Comparison of ENCODE assay signal across 8 mouse cellular contexts in genomic region chr4:140905426-140905871, GRCm38 (mm10). TPM values are rescaled to one million over a fixed set of nuclear protein-coding genes. Genes with fewer than 3 reads are reported as not detected.
DNase-seq lines count a peak whose midpoint lies in the region; ATAC-seq and TF ChIP-seq lines count a peak whose summit lies in the region.

No protein-coding gene starts in this region.

- H3K27ac ChIP-seq in heart, embryonic 14.5 days (replicated peaks in 1 of 2; ENCODE audit: control insufficient read depth in 1 of 2, insufficient read depth in 1 of 2, low read depth in 2 of 2, low read length in 2 of 2): no peak overlapping the region
- no peak overlapping the region for H3K27ac ChIP-seq in MEL (ENCODE audit: control insufficient read depth, low read depth, low read length)
- no peak overlapping the region for H3K27ac ChIP-seq in hindbrain, embryonic 10.5 days
- no peak overlapping the region for H3K27ac ChIP-seq in lung, postnatal 0 days (ENCODE audit: low read length)
- no peak overlapping the region for H3K27ac ChIP-seq in stomach, embryonic 14.5 days (ENCODE audit: low read length)

- no peak; the same call in 1 of the 2 replicates for TF ChIP-seq RAD21 in MEL (IDR thresholded peaks at IDR 0.05; ENCODE audit: low read depth, low read length)

- H3K79me2 ChIP-seq in MEL (ENCODE audit: control insufficient read depth, insufficient read depth, low read length, poor library complexity): no peaks in the 10 kb centered on the region

- H3K36me3 ChIP-seq in heart, embryonic 14.5 days (ENCODE audit: control insufficient read depth, insufficient read depth, low read length): no peaks in the 10 kb centered on the region
- H3K36me3 ChIP-seq in MEL (ENCODE audit: control insufficient read depth in 1 of 2, insufficient read depth in 2 of 2, low read length in 2 of 2): no peaks in the 10 kb centered on the region
- H3K36me3 ChIP-seq in hindbrain, embryonic 10.5 days: no peaks in the 10 kb centered on the region
- H3K36me3 ChIP-seq in lung, postnatal 0 days (ENCODE audit: insufficient read depth, low read length): no peaks in the 10 kb centered on the region
- H3K36me3 ChIP-seq in stomach, embryonic 14.5 days (ENCODE audit: control insufficient read depth, insufficient read depth, low read length): no peaks in the 10 kb centered on the region

- peak overlapping the region; percentile 76 for H3K4me2 ChIP-seq in heart, embryonic 14.5 days (ENCODE audit: low read length)
- H3K4me2 ChIP-seq in lung, postnatal 0 days (replicated peaks; ENCODE audit: low read depth, low read length): peak overlapping the region; percentile 55
- peak overlapping the region; percentile 46 for H3K4me2 ChIP-seq in stomach, embryonic 14.5 days (replicated peaks; ENCODE audit: low read depth, low read length)

- WGBS in heart, embryonic 14.5 days: 21% methylated on average over 11 of the region's 11 CpGs
- WGBS in hindbrain, embryonic 10.5 days: 20% methylated on average over 11 of the region's 11 CpGs
- WGBS in lung, postnatal 0 days: 17% methylated on average over 11 of the region's 11 CpGs
- 15% methylated on average over 11 of the region's 11 CpGs for WGBS in stomach, embryonic 14.5 days

- H3K4me1 ChIP-seq in heart, embryonic 14.5 days (ENCODE audit: control insufficient read depth in 2 of 2, insufficient read depth in 2 of 2, low read length in 2 of 2): peaks cover 10 to 12% of the 10 kb centered on the region in 2 experiments
- peaks cover 7 to 12% of the 10 kb centered on the region in 2 experiments for H3K4me1 ChIP-seq in MEL (ENCODE audit: control insufficient read depth in 1 of 2, insufficient read depth in 2 of 2, low read length in 2 of 2)
- H3K4me1 ChIP-seq in hindbrain, embryonic 10.5 days (replicated peaks): peaks cover 35% of the 10 kb centered on the region
- H3K4me1 ChIP-seq in lung, postnatal 0 days (ENCODE audit: insufficient read depth, low read depth, low read length): no peaks in the 10 kb centered on the region
- no peaks in the 10 kb centered on the region; the same call in 1 of the 2 replicates for H3K4me1 ChIP-seq in stomach, embryonic 14.5 days (ENCODE audit: control insufficient read depth, insufficient read depth, low read length)

- H3K4me3 ChIP-seq in heart, embryonic 14.5 days (ENCODE audit: control insufficient read depth in 1 of 2, insufficient read depth in 1 of 2, low read depth in 1 of 2, low read length in 2 of 2): peak overlapping the region in 1 of 2 experiments; percentile 41; a peak in 1 of 4 replicates
- H3K4me3 ChIP-seq in MEL (ENCODE audit: control insufficient read depth in 1 of 2, insufficient read depth in 1 of 2, low read depth in 2 of 2, low read length in 2 of 2): peak overlapping the region; percentile 65 to 94
- peak overlapping the region; percentile 52 for H3K4me3 ChIP-seq in hindbrain, embryonic 10.5 days
- H3K4me3 ChIP-seq in lung, postnatal 0 days (ENCODE audit: low read depth, low read length): peak overlapping the region; percentile 24; the same call in 1 of the 2 replicates
- H3K4me3 ChIP-seq in stomach, embryonic 14.5 days (ENCODE audit: low read depth, low read length): peak overlapping the region; percentile 27

- peak overlapping the region; percentile 42; the same call in 1 of the 2 replicates for H3K9ac ChIP-seq in heart, embryonic 14.5 days (ENCODE audit: low read length)
- peak overlapping the region; percentile 52 for H3K9ac ChIP-seq in MEL (ENCODE audit: control insufficient read depth, low read depth, low read length, poor library complexity, severe bottlenecking)
- no peak overlapping the region for H3K9ac ChIP-seq in lung, postnatal 0 days (replicated peaks; ENCODE audit: low read depth)
- no peak overlapping the region for H3K9ac ChIP-seq in stomach, embryonic 14.5 days (replicated peaks; ENCODE audit: low read depth, low read length)

- peak in 2 of 3 experiments; percentile 3 to 15; a peak in 1 of 6 replicates for TF ChIP-seq CTCF in MEL (IDR thresholded peaks at IDR 0.05 in 2 of 3, conservative IDR thresholded peaks at IDR 0.05 in 1 of 3; ENCODE audit: control insufficient read depth in 1 of 3, insufficient read depth in 1 of 3, low read depth in 2 of 3, low read length in 3 of 3, poor library complexity in 1 of 3, severe bottlenecking in 1 of 3)
- TF ChIP-seq CTCF in lung, postnatal 0 days (IDR thresholded peaks at IDR 0.05): no peak

- no peak for TF ChIP-seq EP300 in MEL (IDR thresholded peaks at IDR 0.05; ENCODE audit: low read depth in 1 of 2, low read length in 2 of 2)
- TF ChIP-seq EP300 in lung, postnatal 0 days (IDR thresholded peaks at IDR 0.05): no peak

- no peaks in the 10 kb centered on the region for H3K9me3 ChIP-seq in heart, embryonic 14.5 days (ENCODE audit: control insufficient read depth, low read length)
- no peaks in the 10 kb centered on the region for H3K9me3 ChIP-seq in MEL (replicated peaks; ENCODE audit: insufficient read depth, low read length)
- H3K9me3 ChIP-seq in hindbrain, embryonic 10.5 days: no peaks in the 10 kb centered on the region
- H3K9me3 ChIP-seq in lung, postnatal 0 days (ENCODE audit: low read length): no peaks in the 10 kb centered on the region
- H3K9me3 ChIP-seq in stomach, embryonic 14.5 days (ENCODE audit: control insufficient read depth, low read depth, low read length): no peaks in the 10 kb centered on the region

- no peak for TF ChIP-seq POLR2A in MEL (IDR thresholded peaks at IDR 0.05; ENCODE audit: control insufficient read depth in 1 of 2, insufficient read depth in 1 of 2, low read depth in 1 of 2, low read length in 2 of 2, poor library complexity in 1 of 2)

- no peak for DNase-seq in heart, postnatal 4 days
- DNase-seq in MEL (ENCODE audit: low read depth, low spot score): peak; percentile 63
- DNase-seq in hindbrain, embryonic 10.5 days (ENCODE audit: low spot score): no peak
- peak; percentile 17 for DNase-seq in lung, postnatal 0 days (ENCODE audit: low spot score)
- DNase-seq in adrenal gland, postnatal 10 days: no peak
- no peak for DNase-seq in urinary bladder, postnatal 14 days (ENCODE audit: low spot score)

- ATAC-seq in heart, embryonic 14.5 days (ENCODE audit: insufficient number of reproducible peaks, insufficient read depth, low FRiP score, low read depth): no peak
- ATAC-seq in lung, postnatal 0 days: no peak
- ATAC-seq in stomach, embryonic 14.5 days (ENCODE audit: insufficient number of reproducible peaks, insufficient read depth, low FRiP score, low read depth): no peak

- peaks cover 42% of the 10 kb centered on the region for H3K27me3 ChIP-seq in heart, embryonic 14.5 days (ENCODE audit: control insufficient read depth, insufficient read depth, low read length)
- H3K27me3 ChIP-seq in MEL (ENCODE audit: control insufficient read depth in 1 of 2, insufficient read depth in 2 of 2, low read length in 2 of 2): peaks cover 0 to 2% of the 10 kb centered on the region in 2 experiments; a peak in 1 of 4 replicates
- peaks cover 66% of the 10 kb centered on the region for H3K27me3 ChIP-seq in hindbrain, embryonic 10.5 days (ENCODE audit: insufficient read depth, poor library complexity, severe bottlenecking)
- 0 out of 2 replicates have a peak, but pooled peaks cover 9% of the 10 kb centered on the region for H3K27me3 ChIP-seq in lung, postnatal 0 days (replicated peaks; ENCODE audit: insufficient read depth, low read length)
- 0 out of 2 replicates have a peak, but pooled peaks cover 4% of the 10 kb centered on the region for H3K27me3 ChIP-seq in stomach, embryonic 14.5 days (ENCODE audit: control insufficient read depth, insufficient read depth, low read length)

TF ChIP-seq in MEL, 35 proteins besides CTCF, POLR2A, EP300 and RAD21 (continues in another document):
- no peak for TF ChIP-seq JUND (IDR thresholded peaks at IDR 0.05; ENCODE audit: low read depth, low read length)
- TF ChIP-seq SMC3 (IDR thresholded peaks at IDR 0.05; ENCODE audit: low read depth, low read length): peak; percentile 18
- peak; percentile 65; the same call in 1 of the 2 replicates for TF ChIP-seq MAZ (IDR thresholded peaks at IDR 0.05; ENCODE audit: low read depth, low read length)
- no peak for TF ChIP-seq MEF2A (IDR thresholded peaks at IDR 0.05; ENCODE audit: extremely low read depth, insufficient replicate concordance, low read depth, low read length, poor library complexity, severe bottlenecking)

RNA-seq across cellular contexts. Expression of gene Padi2, which starts 0.7 kb away (rescaled TPM):
- polyA plus RNA-seq in heart, embryonic 14.5 days (2014; fragmentation: Nextera tagmentation; extraction: Ambion mirVana): 0.89 and 1.2 TPM in 2 replicates
- total RNA-seq in heart, postnatal 4 days (2021): under 1 TPM; 0.60 to 0.83 TPM
- 0.07 and 0.27 TPM in 2 replicates for total RNA-seq in MEL (2012; rRNA removed)
- polyA plus RNA-seq in MEL (2012; ENCODE audit: insufficient read depth in 1 of 2, insufficient read length in 2 of 2, low read depth in 1 of 2, low replicate concordance in 2 of 2, missing spikeins in 1 of 2): under 1 TPM in 1 of 2 experiments, not detected in 1; 0.07 TPM
- polyA plus RNA-seq in hindbrain, embryonic 10.5 days (2016; fragmentation: Nextera tagmentation; extraction: Ambion mirVana): 1.4 and 3.8 TPM in 2 replicates
- polyA plus RNA-seq in lung, postnatal 0 days (2015; fragmentation: Nextera tagmentation; extraction: Ambion mirVana): 0.63 and 0.94 TPM in 2 replicates
- 0.88 and 1.5 TPM in 2 replicates for polyA plus RNA-seq in stomach, embryonic 14.5 days (2014; fragmentation: Nextera tagmentation; extraction: Ambion mirVana)
- 1 to 10 TPM; 2.4 to 5.5 TPM for total RNA-seq in adrenal gland, postnatal 10 days (2021)

RNA-seq across cellular contexts. Expression of gene Sdhb, which starts 55.6 kb away (rescaled TPM):
- polyA plus RNA-seq in heart, embryonic 14.5 days (2014; fragmentation: Nextera tagmentation; extraction: Ambion mirVana): 1,003 and 1,015 TPM in 2 replicates
- 100 to 1,000 TPM; 633 to 638 TPM for total RNA-seq in heart, postnatal 4 days (2021)
- total RNA-seq in MEL (2012; rRNA removed): 271 and 292 TPM in 2 replicates
- 100 to 1,000 TPM; 342 to 414 TPM for polyA plus RNA-seq in MEL (2012; ENCODE audit: insufficient read depth in 1 of 2, insufficient read length in 2 of 2, low read depth in 1 of 2, low replicate concordance in 2 of 2, missing spikeins in 1 of 2)
- 412 and 491 TPM in 2 replicates for polyA plus RNA-seq in hindbrain, embryonic 10.5 days (2016; fragmentation: Nextera tagmentation; extraction: Ambion mirVana)
- polyA plus RNA-seq in lung, postnatal 0 days (2015; fragmentation: Nextera tagmentation; extraction: Ambion mirVana): 251 and 275 TPM in 2 replicates
- polyA plus RNA-seq in stomach, embryonic 14.5 days (2014; fragmentation: Nextera tagmentation; extraction: Ambion mirVana): 388 and 401 TPM in 2 replicates
- total RNA-seq in adrenal gland, postnatal 10 days (2021): 100 to 1,000 TPM; 722 to 784 TPM

RNA-seq across cellular contexts. Expression of gene Padi1, which starts 59.9 kb away (rescaled TPM):
- 0.09 TPM in 1 of 2 replicates, not detected in the other for polyA plus RNA-seq in heart, embryonic 14.5 days (2014; fragmentation: Nextera tagmentation; extraction: Ambion mirVana)
- not detected for total RNA-seq in heart, postnatal 4 days (2021)
- 0.26 and 0.31 TPM in 2 replicates for total RNA-seq in MEL (2012; rRNA removed)
- under 1 TPM in 1 of 2 experiments, not detected in 1; 0.40 TPM for polyA plus RNA-seq in MEL (2012; ENCODE audit: insufficient read depth in 1 of 2, insufficient read length in 2 of 2, low read depth in 1 of 2, low replicate concordance in 2 of 2, missing spikeins in 1 of 2)
- polyA plus RNA-seq in hindbrain, embryonic 10.5 days (2016; fragmentation: Nextera tagmentation; extraction: Ambion mirVana): 0.07 TPM in 2 replicates
- polyA plus RNA-seq in lung, postnatal 0 days (2015; fragmentation: Nextera tagmentation; extraction: Ambion mirVana): 0.17 and 0.20 TPM in 2 replicates
- 0.08 and 0.13 TPM in 2 replicates for polyA plus RNA-seq in stomach, embryonic 14.5 days (2014; fragmentation: Nextera tagmentation; extraction: Ambion mirVana)
- not detected for total RNA-seq in adrenal gland, postnatal 10 days (2021)

Comparison
In these comparisons a context has a peak if more than half of its experiments do, and no peak if none do; other contexts are left out.
1. H3K9ac ChIP-seq: peak in heart, embryonic 14.5 days (single experiment) and MEL (single experiment); none in lung, postnatal 0 days (single experiment) and stomach, embryonic 14.5 days (single experiment).
2. DNase-seq: peak in MEL (single experiment) and lung, postnatal 0 days (single experiment); none in heart, postnatal 4 days (single experiment), hindbrain, embryonic 10.5 days (single experiment), adrenal gland, postnatal 10 days (single experiment) and urinary bladder, postnatal 14 days (single experiment).
3. Peak in every context shown above with its lines, with median percentiles within 50 percentile points of each other: H3K4me2 ChIP-seq.